Mouse (Mus musculus) kidney, postnatal 0 days (tissue): Measurements from ENCODE around the gene Sgip1. TPM values are rescaled to one million over a fixed set of nuclear protein-coding genes. Genes with fewer than 3 reads are reported as not detected.

ENCODE experiments used
- ATAC-seq: fragments of 200-750 bp; cut with Nextera tagmentation; replicated peaks from 2 replicates; pipeline ENCODE4 v1.8.0; 2017; ENCODE audit warnings: low read depth, moderate number of reproducible peaks, moderate TSS enrichment, moderate library complexity; ENCODE audit not compliant: low FRiP score
- DNase-seq: peaks from one replicate; pipeline ENCODE4 v3.0.0-alpha.2; 2016; ENCODE audit warnings: low spot score
- H3K27ac ChIP-seq: fragments of 300-500 bp; sonication (generic); 2 replicates; pipeline ENCODE4 v1.5.1; 2014; ENCODE audit warnings: mild to moderate bottlenecking
- H3K27me3 ChIP-seq: fragments of 300-500 bp; sonication (generic); 2 replicates; pipeline ENCODE4 v1.6.1; 2014; ENCODE audit warnings: low read length, mixed read lengths; ENCODE audit not compliant: insufficient read depth
- H3K36me3 ChIP-seq: fragments of 300-500 bp; sonication (generic); 2 replicates; pipeline ENCODE4 v1.6.1; 2014; ENCODE audit warnings: low read length, mixed read lengths; ENCODE audit not compliant: insufficient read depth
- H3K4me1 ChIP-seq: fragments of 300-500 bp; sonication (generic); replicated peaks from 2 replicates; pipeline ENCODE4 v1.6.1; 2014; ENCODE audit warnings: antibody characterized with exemption, low read length, mixed read lengths; ENCODE audit not compliant: insufficient read depth
- H3K4me2 ChIP-seq: fragments of 300-500 bp; sonication (generic); 2 replicates; pipeline ENCODE4 v1.6.1; 2014; ENCODE audit warnings: mild to moderate bottlenecking, low read length, moderate library complexity, mixed read lengths
- H3K4me3 ChIP-seq: fragments of 300-500 bp; sonication (generic); replicated peaks from 2 replicates; pipeline ENCODE4 v1.5.1; 2014; ENCODE audit warnings: low read depth, low read length
- H3K9ac ChIP-seq: fragments of 300-500 bp; sonication (generic); 2 replicates; pipeline ENCODE4 v1.6.1; 2014; ENCODE audit warnings: low read depth, low read length
- H3K9me3 ChIP-seq: fragments of 300-500 bp; sonication (generic); replicated peaks from 2 replicates; pipeline ENCODE4 v1.6.1; 2016; ENCODE audit warnings: low read length, inconsistent platforms, mixed read lengths
- CTCF ChIP-seq: IDR thresholded peaks from 2 replicates; pipeline ENCODE4 v1.5.1; 2016; ENCODE audit warnings: antibody characterized with exemption, low read depth, mild to moderate bottlenecking, moderate library complexity
- WGBS: fragments of 180-500 bp; shearing (Covaris S2); extraction: QIAGEN DNeasy Blood & Tissue Kit; methylation state at CpG from one replicate; pipeline ENCODE4 v1.1.7; 2014; 5-methylcytosine and 5-hydroxymethylcytosine counted together
- polyA plus RNA-seq: library from polyadenylated mRNA; unstranded; fragments of >200 nt; fragmentation: Nextera tagmentation; extraction: Ambion mirVana; gene quantifications from 2 replicates; pipeline ENCODE4 v1.2.1, GENCODE M21; 2015

The Sgip1 gene
- polyA plus RNA-seq, 1 experiment from 2014 or later: 7.6 TPM

GRCm38 (mm10) chr4:102986917-102987316, 245.8 kb downstream of the Sgip1 start:
- Histone ChIP-seq H3K4me1 (no peaks in the 10 kb centered on the region), H3K27ac (no peak overlapping the region), H3K9ac (no peak overlapping the region), H3K4me2 (no peak overlapping the region), H3K9me3 (no peaks in the 10 kb centered on the region), H3K36me3 (no peaks in the 10 kb centered on the region), H3K4me3 (no peak overlapping the region), H3K27me3 (no peaks in the 10 kb centered on the region)
- DNase-seq: peak; percentile 94
- 5% methylated on average over 2 of the region's 2 CpGs for WGBS
- ATAC-seq: peak; percentile 77
- TF ChIP-seq CTCF: peak; percentile 92

GRCm38 (mm10) chr4:102987325-102987724, 246.2 kb downstream of the Sgip1 start:
- H3K4me3 ChIP-seq: no peak overlapping the region
- no peaks in the 10 kb centered on the region for H3K36me3 ChIP-seq
- TF ChIP-seq CTCF: no peak
- no peaks in the 10 kb centered on the region for H3K9me3 ChIP-seq
- no peak for ATAC-seq
- H3K27me3 ChIP-seq: no peaks in the 10 kb centered on the region
- H3K27ac ChIP-seq: no peak overlapping the region
- 74% methylated on average over 4 of the region's 4 CpGs for WGBS
- H3K4me1 ChIP-seq: no peaks in the 10 kb centered on the region
- H3K4me2 ChIP-seq: no peak overlapping the region
- no peak overlapping the region for H3K9ac ChIP-seq
- no peak for DNase-seq

GRCm38 (mm10) chr4:102987756-102988155, 246.7 kb downstream of the Sgip1 start:
- 87% methylated on average over 2 of the region's 2 CpGs for WGBS
- Histone ChIP-seq H3K36me3 (no peaks in the 10 kb centered on the region), H3K4me1 (no peaks in the 10 kb centered on the region), H3K4me2 (no peak overlapping the region), H3K27me3 (no peaks in the 10 kb centered on the region), H3K9me3 (no peaks in the 10 kb centered on the region), H3K27ac (no peak overlapping the region), H3K4me3 (no peak overlapping the region), H3K9ac (no peak overlapping the region)
- no peak for ATAC-seq
- no peak for DNase-seq
- no peak for TF ChIP-seq CTCF

- Histone ChIP-seq H3K4me3 (no peak overlapping the region), H3K27me3 (no peaks in the 10 kb centered on the region), H3K27ac (no peak overlapping the region), H3K4me2 (no peak overlapping the region), H3K9me3 (no peaks in the 10 kb centered on the region), H3K9ac (no peak overlapping the region), H3K4me1 (no peaks in the 10 kb centered on the region), H3K36me3 (no peaks in the 10 kb centered on the region)
- DNase-seq: no peak
- no peak for ATAC-seq
- 68% methylated on average over 6 of the region's 6 CpGs for WGBS
- TF ChIP-seq CTCF: no peak
Observed at GRCm38 (mm10) chr4:102988526-102988925, 247.4 kb downstream of the Sgip1 start.

GRCm38 (mm10) chr4:102989391-102989790, 248.3 kb downstream of the Sgip1 start:
- Histone ChIP-seq H3K36me3 (no peaks in the 10 kb centered on the region), H3K9ac (no peak overlapping the region), H3K27ac (no peak overlapping the region), H3K9me3 (no peaks in the 10 kb centered on the region), H3K4me2 (no peak overlapping the region), H3K27me3 (no peaks in the 10 kb centered on the region), H3K4me1 (no peaks in the 10 kb centered on the region), H3K4me3 (no peak overlapping the region)
- DNase-seq: no peak
- WGBS: 72% methylated on average over 5 of the region's 5 CpGs
- no peak for TF ChIP-seq CTCF
- ATAC-seq: no peak

GRCm38 (mm10) chr4:102990016-102990415, 248.9 kb downstream of the Sgip1 start:
- Histone ChIP-seq H3K27ac (no peak overlapping the region), H3K36me3 (no peaks in the 10 kb centered on the region), H3K9ac (no peak overlapping the region), H3K4me2 (no peak overlapping the region), H3K4me1 (no peaks in the 10 kb centered on the region), H3K4me3 (no peak overlapping the region), H3K9me3 (no peaks in the 10 kb centered on the region), H3K27me3 (no peaks in the 10 kb centered on the region)
- no peak for TF ChIP-seq CTCF
- no peak for ATAC-seq
- DNase-seq: no peak
- WGBS: 83% methylated on average over 4 of the region's 4 CpGs
